Mouse (Mus musculus): ENCODE results near the gene Snrnp35. TPM values are rescaled to one million over a fixed set of nuclear protein-coding genes. Genes with fewer than 3 reads are reported as not detected.

Snrnp35 gene
- 5.9 and 7.7 TPM in 2 replicates for polyA plus RNA-seq (2021; fragmentation: Nextera tagmentation)
- long read RNA-seq, experiment 1, partial matches to known transcripts = 0 of 4 reads
- long read RNA-seq, experiment 1, other reads (novel, unspliced or antisense) = 0 of 4 reads
- long read RNA-seq, experiment 2, transcript Snrnp35-201 (2 exons, 1,115 nt) = major isoform, 13 of 15 reads
- long read RNA-seq, experiment 2, partial matches to known transcripts = 0 of 15 reads
- long read RNA-seq, experiment 2, other reads (novel, unspliced or antisense) = 0 of 15 reads

GRCm38 (mm10) chr5:124482966-124483654, at the start of gene Snrnp35:
Snrnp35 (plus strand) TSS chr5:124483134.

DNA sequence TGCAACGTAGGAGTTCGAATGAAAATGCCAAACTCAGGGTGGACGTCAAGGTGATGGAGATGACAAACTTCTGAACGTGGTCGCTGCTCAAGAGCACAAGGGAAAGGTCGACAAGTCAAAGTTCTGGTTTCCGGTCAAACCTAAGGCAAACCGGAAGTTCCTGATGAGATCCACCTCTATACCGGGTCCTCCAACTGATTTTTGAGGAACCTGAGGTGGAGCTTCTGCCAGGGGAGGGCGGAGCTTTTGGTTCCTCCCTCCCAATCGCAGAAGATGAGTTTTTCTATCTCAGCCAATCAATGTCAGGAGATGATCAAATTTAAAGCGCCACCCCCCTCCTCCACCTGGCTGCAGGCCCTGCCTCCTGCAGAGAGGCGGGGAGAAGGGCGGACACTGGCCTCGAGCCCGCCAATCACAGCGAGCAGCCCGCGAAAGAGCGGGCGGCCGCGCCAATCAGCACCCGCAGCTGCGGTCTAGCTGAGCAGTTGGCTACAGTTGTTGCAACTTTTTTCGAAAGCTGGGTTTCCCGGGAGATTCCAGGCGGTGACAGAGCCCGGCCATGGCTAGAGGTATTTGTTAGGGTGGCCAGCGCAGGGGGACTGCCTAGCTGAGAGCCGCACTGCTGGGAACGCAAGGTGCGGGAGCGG, 43.4 kb upstream of the Snrnp35 start, which contains the start of gene Kmt5a:
TSS of gene Kmt5a (plus strand) at position 484 of the 647 bp plus-strand sequence.

DNA sequence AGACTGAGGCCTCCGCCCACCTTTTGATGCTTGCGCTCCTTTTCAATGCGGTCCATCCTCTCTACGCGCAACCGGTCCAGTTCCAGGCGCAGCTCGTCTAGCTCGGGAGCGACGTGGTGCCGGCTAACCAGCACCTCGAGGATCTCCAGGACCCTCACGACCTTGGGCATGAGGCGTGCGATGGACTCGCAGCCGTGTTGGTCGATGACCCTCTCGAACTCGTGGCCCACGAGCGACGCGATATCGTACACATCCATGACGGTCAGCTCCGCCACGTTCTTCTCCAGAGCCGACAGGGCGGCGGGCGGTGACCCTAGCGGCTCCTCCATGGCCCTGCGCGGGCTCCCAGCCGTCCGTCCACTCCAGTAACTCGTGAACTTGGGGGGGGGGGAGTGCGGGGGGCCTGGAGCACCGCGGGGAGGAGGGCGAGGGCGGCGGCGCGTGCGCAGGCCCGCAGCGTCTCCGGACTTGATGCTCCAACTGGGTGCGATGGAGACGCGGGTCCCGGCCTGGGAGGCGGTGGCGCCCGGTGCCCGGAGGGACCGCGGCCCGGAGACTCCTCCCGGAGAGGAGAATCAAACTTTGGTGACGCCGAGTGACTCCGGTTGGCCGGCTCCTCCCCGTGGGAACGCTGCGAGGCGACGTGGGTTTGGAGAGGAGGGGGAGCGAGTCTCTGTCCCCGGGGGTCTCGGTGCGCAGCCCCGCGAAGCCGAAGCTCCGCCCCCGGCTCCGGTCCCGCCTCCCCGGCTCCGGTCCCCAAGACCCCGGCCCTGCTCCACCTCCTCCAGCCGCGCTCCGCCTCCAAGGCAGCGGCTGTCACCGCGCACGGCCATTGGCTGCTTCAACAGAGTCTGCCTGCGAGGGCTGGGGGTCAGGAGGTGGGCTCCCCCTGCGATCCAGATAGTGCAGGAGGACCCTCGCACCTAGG, 48.0 kb downstream of the Snrnp35 start, which contains the start of gene Rilpl1:
TSS of gene Rilpl1 (minus strand) at position 737 of the 928 bp plus-strand sequence.

GRCm38 (mm10) chr5:124540383-124540786, 57.5 kb downstream of the Snrnp35 start, which contains the start of gene Tmed2:
Tmed2 (plus strand) TSS chr5:124540695.

Other genes starting within 250 kb of the Snrnp35 start
- gene Pitpnm2, start 233.4 kb upstream of the Snrnp35 start, polyA plus RNA-seq (2021; fragmentation: Nextera tagmentation) = 36.2 and 36.6 TPM in 2 replicates
- gene Mphosph9, start 155.2 kb upstream of the Snrnp35 start, polyA plus RNA-seq (2021; fragmentation: Nextera tagmentation) = 7.5 and 10.0 TPM in 2 replicates
- gene 2810006K23Rik, start 155.0 kb upstream of the Snrnp35 start, polyA plus RNA-seq (2021; fragmentation: Nextera tagmentation) = 10.2 and 12.2 TPM in 2 replicates
- gene Cdk2ap1, start 120.1 kb upstream of the Snrnp35 start, polyA plus RNA-seq (2021; fragmentation: Nextera tagmentation) = 13.5 and 14.6 TPM in 2 replicates
- 52.9 and 53.6 TPM in 2 replicates for gene Sbno1, start 57.1 kb upstream of the Snrnp35 start, polyA plus RNA-seq (2021; fragmentation: Nextera tagmentation)
- gene Kmt5a, start 43.2 kb upstream of the Snrnp35 start, polyA plus RNA-seq (2021; fragmentation: Nextera tagmentation) = 4.9 and 5.2 TPM in 2 replicates
- 31.8 and 35.4 TPM in 2 replicates for gene Rilpl2, start 4.8 kb upstream of the Snrnp35 start, polyA plus RNA-seq (2021; fragmentation: Nextera tagmentation)
- 15.0 and 15.5 TPM in 2 replicates for gene Rilpl1, start 48.3 kb downstream of the Snrnp35 start, polyA plus RNA-seq (2021; fragmentation: Nextera tagmentation)
- 240 and 241 TPM in 2 replicates for gene Tmed2, start 57.6 kb downstream of the Snrnp35 start, polyA plus RNA-seq (2021; fragmentation: Nextera tagmentation)
- 11.7 and 11.9 TPM in 2 replicates for gene Ddx55, start 69.7 kb downstream of the Snrnp35 start, polyA plus RNA-seq (2021; fragmentation: Nextera tagmentation)
- 39.6 and 40.4 TPM in 2 replicates for gene Eif2b1, start 96.0 kb downstream of the Snrnp35 start, polyA plus RNA-seq (2021; fragmentation: Nextera tagmentation)
- 17.8 and 19.3 TPM in 2 replicates for gene Gtf2h3, start 96.0 kb downstream of the Snrnp35 start, polyA plus RNA-seq (2021; fragmentation: Nextera tagmentation)
- gene Atp6v0a2, start 145.4 kb downstream of the Snrnp35 start, polyA plus RNA-seq (2021; fragmentation: Nextera tagmentation) = 19.3 and 25.1 TPM in 2 replicates
- gene Dnah10, start 242.0 kb downstream of the Snrnp35 start, polyA plus RNA-seq (2021; fragmentation: Nextera tagmentation) = 0.14 and 0.31 TPM in 2 replicates